Mouse (Mus musculus) naive thymus-derived CD4-positive, alpha-beta T cell, adult 5 months (primary cell): ENCODE results near the gene Dazap1. TPM values are rescaled to one million over a fixed set of nuclear protein-coding genes. Genes with fewer than 3 reads are reported as not detected.

Source experiments
- polyA plus RNA-seq: library from polyadenylated mRNA; unstranded; fragments of 100-300 nt; shearing (Covaris generic); gene quantifications from one replicate; pipeline ENCODE4 v1.2.1, GENCODE M21; 2017

The Dazap1 gene
- polyA plus RNA-seq: 91.1 TPM

GRCm38 (mm10) chr10:80260642-80261584 lies at the start of gene Dazap1, which contains the start of gene Gamt:
TSS of gene Dazap1 (plus strand) at chr10:80261486.
TSS of gene Gamt (minus strand) at chr10:80261012.

DNA sequence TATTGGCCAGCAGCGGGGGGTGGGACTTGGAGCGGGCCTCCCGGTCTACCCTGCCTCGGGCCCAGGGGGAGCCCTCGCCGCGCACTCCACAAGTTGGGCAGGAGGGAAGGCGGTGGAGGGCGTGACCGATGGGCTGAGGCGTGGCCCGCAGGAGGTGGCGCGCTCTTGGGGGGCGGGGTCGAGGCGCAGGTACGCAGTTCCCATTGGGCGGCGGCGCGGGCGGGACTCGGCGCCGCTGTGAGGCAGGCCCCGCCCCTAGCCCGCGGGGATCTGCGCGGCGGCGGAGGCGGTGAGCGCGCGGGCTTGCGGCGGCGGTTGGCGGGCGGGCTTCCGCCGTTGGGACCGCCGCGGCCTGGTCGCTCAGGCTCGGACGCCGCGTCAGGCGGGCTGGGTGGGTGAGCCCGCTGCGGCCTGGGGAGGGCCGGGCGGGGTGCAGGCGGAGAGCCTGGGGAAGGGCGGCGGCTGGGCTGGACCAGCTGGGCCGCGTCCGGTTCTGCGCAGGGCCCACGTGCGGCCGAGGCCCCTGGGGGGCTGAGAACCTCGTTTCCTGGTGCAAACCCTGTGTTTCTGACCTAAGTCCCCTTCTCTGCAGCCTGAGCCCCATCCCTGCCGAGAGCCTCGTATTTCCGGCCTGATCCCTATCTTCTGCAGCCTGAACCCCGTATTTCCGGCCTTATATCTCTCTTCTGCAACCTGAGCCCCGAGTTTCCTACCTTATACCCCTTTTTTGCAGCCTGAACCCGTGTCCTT lies 34.7 kb upstream of the Dazap1 start, which contains the start of gene Mum1:
TSS of gene Mum1 (plus strand) at position 19 of the 750 bp plus-strand sequence.

GRCm38 (mm10) chr10:80248971-80249640 lies 12.2 kb upstream of the Dazap1 start, which contains the start of gene Ndufs7:
TSS of gene Ndufs7 (plus strand) at chr10:80249121.

GRCm38 (mm10) chr10:80292251-80293146 lies 31.2 kb downstream of the Dazap1 start, which contains the start of gene Rps15:
TSS of gene Rps15 (plus strand) at chr10:80292453.

GRCm38 (mm10) chr10:80295618-80296425 lies 34.5 kb downstream of the Dazap1 start, which contains the start of gene Apc2:
TSS of gene Apc2 (plus strand) at chr10:80295977.

GRCm38 (mm10) chr10:80320340-80320760 lies 59.1 kb downstream of the Dazap1 start, which contains the start of gene 2310011J03Rik:
TSS of gene 2310011J03Rik (minus strand) at chr10:80320537.

GRCm38 (mm10) chr10:80329273-80330081 lies 68.2 kb downstream of the Dazap1 start, which contains the start of the genes Pcsk4 and Reep6:
TSS of gene Pcsk4 (minus strand) at chr10:80329498.
TSS of gene Reep6 (plus strand) at chr10:80329953.

Other genes with a start within 250 kb of the Dazap1 start
- gene Arhgap45, start 244.8 kb upstream of the Dazap1 start, polyA plus RNA-seq: 1,026 TPM
- 108 TPM for gene Polr2e, start 221.7 kb upstream of the Dazap1 start, polyA plus RNA-seq
- gene Gpx4, start 214.3 kb upstream of the Dazap1 start, polyA plus RNA-seq: 302 TPM
- 74.3 TPM for gene Sbno2, start 155.9 kb upstream of the Dazap1 start, polyA plus RNA-seq
- gene Stk11, start 145.7 kb upstream of the Dazap1 start, polyA plus RNA-seq: 60.7 TPM
- gene Atp5d, start 122.9 kb upstream of the Dazap1 start, polyA plus RNA-seq: 311 TPM
- 7.2 TPM for gene Cbarp, start 120.7 kb upstream of the Dazap1 start, polyA plus RNA-seq
- gene Midn, start 113.2 kb upstream of the Dazap1 start, polyA plus RNA-seq: 2.8 TPM
- 325 TPM for gene Cirbp, start 95.5 kb upstream of the Dazap1 start, polyA plus RNA-seq
- gene 1600002K03Rik, start 88.5 kb upstream of the Dazap1 start, polyA plus RNA-seq: 19.5 TPM
- 0.32 TPM for gene Efna2, start 82.0 kb upstream of the Dazap1 start, polyA plus RNA-seq
- 106 TPM for gene Mum1, start 35.1 kb upstream of the Dazap1 start, polyA plus RNA-seq
- 171 TPM for gene Ndufs7, start 12.4 kb upstream of the Dazap1 start, polyA plus RNA-seq
- gene Gamt, start 474 bp upstream of the Dazap1 start, polyA plus RNA-seq: not detected
- 1,047 TPM for gene Rps15, start 31.0 kb downstream of the Dazap1 start, polyA plus RNA-seq
- 0.06 TPM for gene Apc2, start 34.5 kb downstream of the Dazap1 start, polyA plus RNA-seq
- gene 2310011J03Rik, start 59.1 kb downstream of the Dazap1 start, polyA plus RNA-seq: 30.5 TPM
- 8.1 TPM for gene Pcsk4, start 68.0 kb downstream of the Dazap1 start, polyA plus RNA-seq
- gene Reep6, start 68.5 kb downstream of the Dazap1 start, polyA plus RNA-seq: not detected
- gene Adamtsl5, start 86.9 kb downstream of the Dazap1 start, polyA plus RNA-seq: not detected
- not detected for gene Plk5, start 95.0 kb downstream of the Dazap1 start, polyA plus RNA-seq
- 10.9 TPM for gene Mex3d, start 126.2 kb downstream of the Dazap1 start, polyA plus RNA-seq
- 124 TPM for gene Mbd3, start 138.1 kb downstream of the Dazap1 start, polyA plus RNA-seq
- gene Uqcr11, start 145.3 kb downstream of the Dazap1 start, polyA plus RNA-seq: 65.7 TPM
- 94.0 TPM for gene Tcf3, start 172.2 kb downstream of the Dazap1 start, polyA plus RNA-seq
- not detected for gene Onecut3, start 233.3 kb downstream of the Dazap1 start, polyA plus RNA-seq